Mouse (Mus musculus) myocyte (in vitro differentiated cells): ENCODE measurements at regions not wholly inside any gene's neighbourhood (a gene's known extent, or its start where the extent isn't known, plus 50 kb on each side); places are given as distances from the start of the nearest gene placed in this dataset.

Experiments
- CEBPB ChIP-seq: IDR thresholded peaks from 2 replicates; pipeline ENCODE4 v1.6.1; 2011; ENCODE audit warnings: mild to moderate bottlenecking, moderate library complexity; ENCODE audit not compliant: poor library complexity, insufficient read depth, severe bottlenecking
- E2F4 ChIP-seq: IDR thresholded peaks from one replicate; pipeline ENCODE4 v1.6.1; 2011; ENCODE audit warnings: mild to moderate bottlenecking, control low read depth, moderate library complexity; ENCODE audit not compliant: insufficient read depth
- MAX ChIP-seq: IDR thresholded peaks from one replicate; pipeline ENCODE4 v1.6.1; 2011; ENCODE audit warnings: low read depth, mild to moderate bottlenecking, control low read depth
- MYOD1 ChIP-seq, 3 experiments: IDR thresholded peaks; one replicate each; pipeline ENCODE4 v1.6.1; 2011; ENCODE audit warnings: control low read depth in 2 of 3, low read depth in 2 of 3, mild to moderate bottlenecking in 2 of 3, moderate library complexity in 1 of 3; ENCODE audit not compliant: insufficient read length in 2 of 3, control insufficient read depth in 1 of 3
- POLR2A ChIP-seq: IDR thresholded peaks from one replicate; pipeline ENCODE4 v1.6.1; 2011; ENCODE audit warnings: low read depth, mild to moderate bottlenecking, control low read depth, moderate library complexity; ENCODE audit not compliant: insufficient read length
- SRF ChIP-seq: IDR thresholded peaks from one replicate; pipeline ENCODE4 v1.6.1; 2011; ENCODE audit warnings: low read depth; ENCODE audit not compliant: control insufficient read depth, insufficient read length
- TCF12 ChIP-seq: IDR thresholded peaks from one replicate; pipeline ENCODE4 v1.6.1; 2011; ENCODE audit warnings: mild to moderate bottlenecking, control low read depth; ENCODE audit not compliant: poor library complexity, insufficient read depth, severe bottlenecking
- TCF3 ChIP-seq: IDR thresholded peaks from one replicate; pipeline ENCODE4 v1.6.1; 2011; ENCODE audit warnings: low read depth, control low read depth; ENCODE audit not compliant: insufficient read length
- USF1 ChIP-seq: IDR thresholded peaks from one replicate; pipeline ENCODE4 v1.6.1; 2011; ENCODE audit warnings: low read depth, mild to moderate bottlenecking, control low read depth, moderate library complexity

- TF ChIP-seq E2F4 = no peak
- TF ChIP-seq POLR2A = no peak
- no peak for TF ChIP-seq TCF3
- no peak for TF ChIP-seq MYOD1 (IDR thresholded peaks at IDR 0.05; ENCODE audit: control insufficient read depth in 1 of 3, insufficient read length in 2 of 3, low read depth in 2 of 3)
- no peak for TF ChIP-seq TCF12
- no peak for TF ChIP-seq USF1
- TF ChIP-seq MAX = no peak
- TF ChIP-seq CEBPB = no peak
- no peak for TF ChIP-seq SRF
Observed at GRCm38 (mm10) chr12:25300804-25301390, 204.0 kb upstream of the Id2 start.
